Mouse (Mus musculus) lung, postnatal 0 days (tissue): Measurements from ENCODE around the gene Cog2. TPM values are rescaled to one million over a fixed set of nuclear protein-coding genes. Genes with fewer than 3 reads are reported as not detected.

ENCODE experiments used
- ATAC-seq: fragments of 200-750 bp; cut with Nextera tagmentation; 2 replicates; pipeline ENCODE4 v1.8.0; 2017; ENCODE audit warnings: moderate library complexity
- DNase-seq: peaks from one replicate; pipeline ENCODE4 v3.0.0-alpha.2; 2016; ENCODE audit warnings: low spot score
- H3K27ac ChIP-seq: fragments of 300-500 bp; sonication (generic); 2 replicates; pipeline ENCODE4 v1.5.1; 2014; ENCODE audit warnings: antibody characterized with exemption, mild to moderate bottlenecking, low read length, mixed read lengths
- H3K27me3 ChIP-seq: fragments of 300-500 bp; sonication (generic); replicated peaks from 2 replicates; pipeline ENCODE4 v1.6.1; 2014; ENCODE audit warnings: low read length, mixed read lengths; ENCODE audit not compliant: insufficient read depth
- H3K36me3 ChIP-seq: fragments of 300-500 bp; sonication (generic); 2 replicates; pipeline ENCODE4 v1.6.1; 2014; ENCODE audit warnings: low read length, mixed read lengths; ENCODE audit not compliant: insufficient read depth
- H3K4me1 ChIP-seq: fragments of 300-500 bp; sonication (generic); 2 replicates; pipeline ENCODE4 v1.6.1; 2014; ENCODE audit warnings: antibody characterized with exemption, low read depth, low read length, mixed read lengths; ENCODE audit not compliant: insufficient read depth
- H3K4me2 ChIP-seq: fragments of 300-500 bp; sonication (generic); replicated peaks from 2 replicates; pipeline ENCODE4 v1.6.1; 2014; ENCODE audit warnings: low read depth, mild to moderate bottlenecking, low read length, moderate library complexity, mixed read lengths
- H3K4me3 ChIP-seq: fragments of 300-500 bp; sonication (generic); 2 replicates; pipeline ENCODE4 v1.5.1; 2014; ENCODE audit warnings: low read depth, low read length
- H3K9ac ChIP-seq: fragments of 300-500 bp; sonication (generic); replicated peaks from 2 replicates; pipeline ENCODE4 v1.6.1; 2014; ENCODE audit warnings: low read depth, mild to moderate bottlenecking
- H3K9me3 ChIP-seq: fragments of 300-500 bp; sonication (generic); 2 replicates; pipeline ENCODE4 v1.6.1; 2016; ENCODE audit warnings: low read length, mixed read lengths
- CTCF ChIP-seq: IDR thresholded peaks from 2 replicates; pipeline ENCODE4 v1.5.1; 2016; ENCODE audit warnings: antibody characterized with exemption, mild to moderate bottlenecking
- EP300 ChIP-seq: IDR thresholded peaks from 2 replicates; pipeline ENCODE4 v1.6.1; 2016; ENCODE audit warnings: antibody characterized with exemption, mild to moderate bottlenecking, control low read depth
- WGBS: fragments of 180-500 bp; shearing (Covaris S2); extraction: QIAGEN DNeasy Blood & Tissue Kit; methylation state at CpG from one replicate; pipeline ENCODE4 v1.1.7; 2014; 5-methylcytosine and 5-hydroxymethylcytosine counted together
- polyA plus RNA-seq: library from polyadenylated mRNA; unstranded; fragments of >200 nt; fragmentation: Nextera tagmentation; extraction: Ambion mirVana; gene quantifications from 2 replicates; pipeline ENCODE4 v1.2.1, GENCODE M21; 2015

The Cog2 gene
- polyA plus RNA-seq, 1 experiment from 2014 or later = 24.5 TPM

DNA sequence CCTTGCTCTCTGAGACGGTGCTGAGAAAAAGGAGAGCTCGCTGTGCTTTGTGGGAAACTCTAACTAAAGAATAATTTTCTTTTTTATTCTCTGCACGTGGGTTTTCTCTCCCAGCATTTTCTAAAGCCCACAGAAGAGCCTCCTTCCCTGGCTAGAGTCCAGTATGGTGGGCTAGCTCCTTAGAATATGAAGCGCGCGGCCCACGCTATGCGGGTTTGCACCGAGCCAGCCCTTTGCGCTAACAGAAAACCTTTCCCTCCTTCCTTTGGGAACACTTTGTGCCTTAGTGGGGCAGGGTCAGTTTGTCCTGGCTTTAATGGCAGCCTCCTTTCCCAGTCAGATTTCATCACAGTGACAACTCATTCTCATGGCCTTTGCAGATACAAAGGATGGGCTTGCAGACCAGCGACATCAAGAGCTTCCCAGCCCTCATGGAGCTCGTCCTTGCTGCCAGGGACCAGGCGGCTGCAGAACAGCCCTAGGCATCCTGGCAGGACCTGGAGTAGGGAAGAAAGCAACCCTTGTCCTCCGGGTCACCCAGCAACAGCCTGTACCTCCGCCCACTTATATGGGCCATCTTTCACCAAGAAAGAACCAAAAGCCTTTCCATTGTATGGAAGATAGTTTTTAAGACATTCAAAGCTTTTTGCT lies 30.6 kb downstream of the Cog2 start:
- no peaks in the 10 kb centered on the region for H3K27me3 ChIP-seq
- no peak overlapping the region for H3K4me2 ChIP-seq
- no peak overlapping the region for H3K9ac ChIP-seq
- H3K27ac ChIP-seq = no peak overlapping the region
- H3K36me3 ChIP-seq = peaks cover 52% of the 10 kb centered on the region
- WGBS = 92% methylated on average over 15 of the region's 15 CpGs
- H3K9me3 ChIP-seq = no peaks in the 10 kb centered on the region
- ATAC-seq (no peak), DNase-seq (no peak)
- TF ChIP-seq EP300 = no peak
- TF ChIP-seq CTCF = no peak
- H3K4me1 ChIP-seq = no peaks in the 10 kb centered on the region
- no peak overlapping the region for H3K4me3 ChIP-seq

DNA sequence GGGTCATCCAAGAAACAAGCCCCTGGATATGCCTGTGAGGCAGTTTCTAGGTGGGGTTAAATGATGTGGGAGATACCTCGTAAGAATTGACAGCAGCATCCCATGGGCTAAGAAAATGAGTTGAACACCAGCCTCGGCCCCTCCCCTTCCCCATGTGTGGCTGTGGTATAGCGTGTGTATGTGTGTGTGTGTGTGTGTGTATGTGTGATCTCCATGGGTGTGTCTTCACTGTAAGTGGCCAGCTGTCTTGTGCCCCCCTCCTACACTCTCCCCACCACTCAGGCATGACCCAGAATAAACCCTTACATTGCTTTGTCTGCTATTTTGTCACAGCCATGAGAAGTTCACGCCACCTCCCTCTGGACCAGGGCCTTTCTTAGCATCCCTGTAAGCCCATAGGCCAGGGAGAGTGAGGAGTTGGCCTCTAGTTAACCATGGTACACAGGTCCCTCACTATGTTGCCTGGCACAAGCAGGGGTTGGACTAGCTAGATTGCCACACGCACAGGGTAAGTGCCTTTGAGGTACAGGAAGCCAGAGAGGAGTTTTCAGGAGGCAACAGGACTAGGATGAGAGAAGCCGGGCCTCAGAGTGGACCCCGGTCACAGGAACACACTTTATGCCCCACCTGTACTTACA lies 34.7 kb downstream of the Cog2 start:
- no peak overlapping the region for H3K27ac ChIP-seq
- WGBS = 75% methylated on average over 7 of the region's 7 CpGs
- no peaks in the 10 kb centered on the region for H3K27me3 ChIP-seq
- TF ChIP-seq CTCF (no peak), EP300 (no peak)
- no peak overlapping the region for H3K4me3 ChIP-seq
- no peak overlapping the region for H3K4me2 ChIP-seq
- peaks cover 23% of the 10 kb centered on the region for H3K36me3 ChIP-seq
- ATAC-seq = peak; percentile 27; the same call in 1 of the 2 replicates
- H3K4me1 ChIP-seq = no peaks in the 10 kb centered on the region
- DNase-seq = no peak
- no peak overlapping the region for H3K9ac ChIP-seq
- H3K9me3 ChIP-seq = no peaks in the 10 kb centered on the region

DNA sequence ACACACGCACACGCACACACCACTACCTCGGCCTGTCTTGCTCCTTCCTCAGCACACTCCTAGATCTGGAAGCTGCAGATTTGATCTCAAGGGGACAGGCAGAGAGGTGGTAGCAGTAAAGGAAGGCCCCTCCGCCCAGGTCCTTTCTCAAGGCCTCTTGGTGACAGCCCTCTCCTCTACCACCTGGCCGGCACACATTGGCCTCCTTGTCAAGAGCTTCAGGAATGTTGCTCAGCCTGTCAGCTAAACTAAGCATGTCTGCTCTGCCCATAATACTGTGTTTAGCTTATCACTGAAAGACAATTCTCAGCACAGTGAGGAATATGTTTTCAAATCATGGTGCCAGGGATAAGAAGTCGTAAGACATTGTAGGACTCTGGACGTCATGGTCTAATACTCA lies 35.6 kb downstream of the Cog2 start:
- Histone ChIP-seq H3K4me2 (no peak overlapping the region), H3K9ac (no peak overlapping the region), H3K9me3 (no peaks in the 10 kb centered on the region), H3K27ac (no peak overlapping the region), H3K36me3 (peaks cover 14% of the 10 kb centered on the region), H3K27me3 (no peaks in the 10 kb centered on the region), H3K4me1 (no peaks in the 10 kb centered on the region), H3K4me3 (no peak overlapping the region)
- TF ChIP-seq EP300 (no peak), CTCF (no peak)
- DNase-seq (peak; percentile 53), ATAC-seq (peak; percentile 67)
- WGBS = 53% methylated on average over 7 of the region's 7 CpGs

DNA sequence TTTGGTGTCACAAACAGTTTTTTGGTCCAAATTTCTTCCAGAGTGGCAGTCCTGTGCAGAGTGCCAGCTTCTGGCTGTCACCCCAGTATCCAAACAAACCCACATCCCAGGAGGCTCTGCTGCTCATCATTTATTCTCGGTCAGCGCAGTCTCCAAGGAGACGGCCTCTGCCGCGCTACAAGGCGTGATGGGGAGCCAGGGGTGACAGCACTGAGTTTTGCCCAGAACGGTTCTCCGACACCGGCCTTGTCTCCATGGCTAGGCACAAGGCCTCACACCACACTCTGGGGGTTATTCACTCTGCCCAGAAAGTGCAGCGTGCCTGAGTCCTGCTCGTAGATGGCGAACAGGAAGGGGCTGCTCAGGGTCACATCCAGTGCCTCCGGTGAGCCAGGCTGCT lies 36.1 kb downstream of the Cog2 start:
- Histone ChIP-seq H3K27me3 (no peaks in the 10 kb centered on the region), H3K4me3 (no peak overlapping the region), H3K4me2 (no peak overlapping the region), H3K4me1 (no peaks in the 10 kb centered on the region), H3K9me3 (no peaks in the 10 kb centered on the region), H3K9ac (no peak overlapping the region), H3K27ac (no peak overlapping the region), H3K36me3 (peaks cover 11% of the 10 kb centered on the region)
- TF ChIP-seq EP300 = no peak
- TF ChIP-seq CTCF = no peak
- no peak for DNase-seq
- 43% methylated on average over 13 of the region's 13 CpGs for WGBS
- ATAC-seq = peak; percentile 17; the same call in 1 of the 2 replicates

DNA sequence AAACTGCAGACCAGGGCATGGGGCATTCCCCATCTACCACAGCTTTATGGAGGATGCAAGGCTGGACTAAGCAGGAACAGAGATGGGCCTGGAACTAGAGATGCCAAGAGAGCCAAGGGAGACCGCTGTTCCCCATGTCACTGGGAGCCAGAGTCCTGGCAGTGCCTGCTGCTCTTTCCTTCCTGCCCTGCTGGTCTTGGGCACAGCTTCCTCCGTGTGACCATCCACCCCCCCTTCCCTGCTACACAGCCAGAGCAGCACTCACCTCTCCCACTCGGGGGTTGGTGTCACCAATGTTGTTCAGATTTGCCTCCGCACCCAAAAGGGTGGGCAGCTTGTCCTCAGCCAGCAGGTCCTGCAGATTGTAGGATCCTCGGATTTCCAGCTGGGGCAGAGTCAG lies 36.9 kb downstream of the Cog2 start:
- Histone ChIP-seq H3K4me2 (no peak overlapping the region), H3K27me3 (no peaks in the 10 kb centered on the region), H3K4me3 (no peak overlapping the region), H3K9me3 (no peaks in the 10 kb centered on the region), H3K4me1 (no peaks in the 10 kb centered on the region), H3K9ac (no peak overlapping the region), H3K27ac (no peak overlapping the region), H3K36me3 (peaks cover 4% of the 10 kb centered on the region; the same call in 1 of the 2 replicates)
- TF ChIP-seq CTCF = no peak
- no peak for TF ChIP-seq EP300
- DNase-seq = no peak
- ATAC-seq = no peak
- WGBS = 53% methylated on average over 5 of the region's 5 CpGs

DNA sequence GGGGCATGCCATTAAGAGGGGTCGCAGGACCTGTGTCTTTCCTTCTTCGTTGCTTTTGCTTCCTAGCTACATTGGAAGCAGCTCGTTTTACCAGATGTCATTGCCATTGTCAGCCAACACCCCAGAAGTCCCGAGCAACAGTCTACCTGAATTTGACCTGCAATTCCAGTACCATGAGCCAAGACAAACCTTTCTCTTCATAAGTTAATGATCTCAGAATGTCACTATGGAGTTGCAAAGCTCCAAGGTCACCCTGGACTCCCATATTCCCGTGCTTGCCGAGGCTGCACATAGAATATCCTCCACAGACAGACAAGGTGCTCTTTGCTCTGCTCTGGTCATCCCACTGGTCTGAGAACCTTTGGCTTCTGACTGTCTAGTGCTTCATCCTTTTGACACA lies 46.6 kb downstream of the Cog2 start:
- no peaks in the 10 kb centered on the region for H3K9me3 ChIP-seq
- DNase-seq = no peak
- H3K4me2 ChIP-seq = peak overlapping the region; percentile 14; the same call in 1 of the 2 replicates
- WGBS = 78% methylated on average over 6 of the region's 6 CpGs
- no peaks in the 10 kb centered on the region for H3K36me3 ChIP-seq
- ATAC-seq = no peak
- no peak overlapping the region for H3K9ac ChIP-seq
- H3K4me1 ChIP-seq = no peaks in the 10 kb centered on the region
- TF ChIP-seq CTCF (no peak), EP300 (no peak)
- no peak overlapping the region for H3K4me3 ChIP-seq
- no peaks in the 10 kb centered on the region for H3K27me3 ChIP-seq
- no peak overlapping the region for H3K27ac ChIP-seq
